Mouse (Mus musculus): Measurements from ENCODE around the gene Tsc1. TPM values are rescaled to one million over a fixed set of nuclear protein-coding genes. Genes with fewer than 3 reads are reported as not detected.

The Tsc1 gene
- polyA plus RNA-seq, 1 experiment: 6.9 TPM

DNA sequence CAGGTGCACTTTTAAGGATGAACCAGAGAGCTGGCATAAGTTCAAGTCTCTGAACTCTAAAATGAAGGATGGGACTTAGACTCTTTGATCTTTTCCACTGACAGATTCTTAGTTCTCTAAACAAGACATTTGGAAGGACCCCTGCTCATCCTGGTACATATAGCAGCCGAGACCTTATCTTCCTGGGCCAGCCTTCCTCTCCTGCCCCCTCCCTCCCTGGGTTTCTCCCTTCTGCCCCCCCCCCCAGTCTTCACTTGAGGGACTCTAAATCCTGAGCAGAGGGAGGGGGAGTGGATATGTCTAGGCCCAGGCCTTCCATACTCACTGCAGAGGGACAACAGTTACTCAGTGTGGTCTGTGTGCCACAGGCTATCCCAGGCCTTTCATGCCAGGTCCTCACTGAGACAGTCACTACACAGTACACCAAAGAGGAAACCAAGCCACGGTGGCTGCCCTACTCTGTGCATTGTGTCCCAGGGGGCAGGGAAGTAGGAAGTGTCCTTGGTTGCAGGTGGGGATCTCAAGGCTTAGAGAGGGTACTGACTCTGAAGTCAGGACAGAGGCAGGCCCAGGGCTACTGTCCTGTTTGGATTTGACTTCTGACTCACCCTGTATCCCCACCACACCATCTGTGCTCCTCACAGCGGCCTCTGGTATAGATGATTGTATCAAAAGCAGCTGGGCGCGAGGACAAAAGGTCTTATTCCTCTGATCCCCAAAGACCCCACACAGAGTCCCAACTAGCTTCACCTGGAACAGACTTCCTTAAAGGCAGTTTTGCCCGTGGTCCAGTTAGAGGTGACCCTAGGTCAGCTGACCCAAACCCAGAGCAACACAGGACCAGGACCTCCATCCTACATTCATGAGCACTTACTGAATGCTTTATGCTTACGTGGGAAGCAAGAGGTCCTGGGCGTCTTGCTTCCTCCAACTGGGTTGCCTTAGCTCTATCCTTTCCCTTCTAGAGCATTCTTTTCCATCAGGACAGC is 23.2 kb upstream of the Tsc1 start:
- H3K27me3 ChIP-seq (ENCODE audit: control insufficient read depth, insufficient read depth, insufficient read length): peaks cover 44% of the 10 kb centered on the region
- H3K79me3 ChIP-seq (ENCODE audit: low read depth): no peaks in the 10 kb centered on the region
- H3K4me3 ChIP-seq (ENCODE audit: insufficient read depth, poor library complexity, severe bottlenecking): no peak overlapping the region
- no peaks in the 10 kb centered on the region for H3K36me3 ChIP-seq (ENCODE audit: control insufficient read depth, insufficient read depth)
- TF ChIP-seq CEBPB (IDR thresholded peaks at IDR 0.05; ENCODE audit: low read depth) (no peak), MAX (IDR thresholded peaks at IDR 0.05) (no peak), USF1 (IDR thresholded peaks at IDR 0.05; ENCODE audit: low read depth) (no peak), CTCF (IDR thresholded peaks at IDR 0.05; ENCODE audit: control insufficient read depth, insufficient read depth, insufficient read length) (no peak), MYOG (IDR thresholded peaks at IDR 0.05; ENCODE audit: control insufficient read depth, extremely low read depth, insufficient read length) (no peak), MYOD1 (IDR thresholded peaks at IDR 0.05; ENCODE audit: control insufficient read depth, insufficient read length, low read depth) (no peak), FOSL1 (IDR thresholded peaks at IDR 0.05; ENCODE audit: insufficient read depth, low read length, poor library complexity, severe bottlenecking) (no peak)
- no peak overlapping the region for H3ac ChIP-seq (ENCODE audit: control insufficient read depth, insufficient read length, low read depth)
- H3K79me2 ChIP-seq (ENCODE audit: control insufficient read depth, insufficient read depth): no peaks in the 10 kb centered on the region

DNA sequence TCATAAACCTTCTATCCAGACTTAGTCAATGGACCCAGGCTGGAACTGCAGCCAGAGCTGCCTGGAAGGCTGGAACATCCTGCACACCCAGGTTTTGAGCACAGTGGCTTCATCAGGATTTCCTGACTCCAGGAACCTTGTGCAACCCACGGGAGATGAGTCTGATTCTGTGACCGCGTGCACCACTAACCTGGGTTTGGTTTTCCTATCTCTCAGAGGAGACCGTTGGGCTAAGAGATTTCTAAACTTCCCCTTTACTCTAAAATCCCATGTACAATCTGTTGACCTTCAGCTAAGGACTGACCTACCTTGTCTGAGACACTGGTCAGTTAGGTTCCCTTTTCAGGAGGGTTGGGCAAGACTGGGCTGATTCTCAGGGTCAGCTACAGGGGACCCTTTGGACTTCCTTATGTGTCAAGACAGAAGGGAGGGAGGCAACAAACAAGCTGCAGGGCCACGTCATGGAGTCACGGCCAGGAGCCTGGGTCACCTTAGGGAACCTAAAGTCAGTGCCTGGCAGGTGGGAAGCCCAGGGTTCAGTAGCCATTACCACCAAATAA is 22.2 kb upstream of the Tsc1 start:
- TF ChIP-seq CTCF (IDR thresholded peaks at IDR 0.05; ENCODE audit: control insufficient read depth, insufficient read depth, insufficient read length): no peak
- no peak for TF ChIP-seq MYOG (IDR thresholded peaks at IDR 0.05; ENCODE audit: control insufficient read depth, extremely low read depth, insufficient read length)
- TF ChIP-seq MYOD1 (IDR thresholded peaks at IDR 0.05; ENCODE audit: control insufficient read depth, insufficient read length, low read depth): no peak
- no peak for TF ChIP-seq USF1 (IDR thresholded peaks at IDR 0.05; ENCODE audit: low read depth)
- no peak for TF ChIP-seq FOSL1 (IDR thresholded peaks at IDR 0.05; ENCODE audit: insufficient read depth, low read length, poor library complexity, severe bottlenecking)
- no peak for TF ChIP-seq MAX (IDR thresholded peaks at IDR 0.05)
- no peak for TF ChIP-seq CEBPB (IDR thresholded peaks at IDR 0.05; ENCODE audit: low read depth)
- peaks cover 44% of the 10 kb centered on the region for H3K27me3 ChIP-seq (ENCODE audit: control insufficient read depth, insufficient read depth, insufficient read length)
- H3K79me3 ChIP-seq (ENCODE audit: low read depth): no peaks in the 10 kb centered on the region
- H3K79me2 ChIP-seq (ENCODE audit: control insufficient read depth, insufficient read depth): no peaks in the 10 kb centered on the region
- H3K4me3 ChIP-seq (ENCODE audit: insufficient read depth, poor library complexity, severe bottlenecking): no peak overlapping the region
- no peaks in the 10 kb centered on the region for H3K36me3 ChIP-seq (ENCODE audit: control insufficient read depth, insufficient read depth)
- no peak overlapping the region for H3ac ChIP-seq (ENCODE audit: control insufficient read depth, insufficient read length, low read depth)

DNA sequence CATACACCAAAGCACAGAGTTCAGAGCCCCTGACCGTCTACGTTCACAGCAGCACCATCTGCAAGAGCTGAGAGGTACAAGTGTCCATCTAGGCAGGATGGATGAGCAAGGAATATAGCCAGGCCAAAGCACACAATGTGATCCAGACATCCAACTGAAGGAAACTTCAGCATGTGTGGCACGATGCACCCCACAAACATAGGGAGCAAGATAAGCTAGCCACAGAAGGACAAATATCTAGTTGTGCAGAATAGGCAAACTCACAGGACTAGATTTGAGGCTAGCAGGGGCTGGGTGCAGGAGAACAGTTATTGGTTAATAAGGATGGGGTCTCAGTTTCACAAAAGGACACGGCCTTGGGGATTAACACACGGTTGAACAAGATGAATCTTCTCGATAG is 21.7 kb upstream of the Tsc1 start:
- Histone ChIP-seq H3K4me3 (ENCODE audit: insufficient read depth, poor library complexity, severe bottlenecking) (no peak overlapping the region), H3ac (ENCODE audit: control insufficient read depth, insufficient read length, low read depth) (no peak overlapping the region), H3K79me3 (ENCODE audit: low read depth) (no peaks in the 10 kb centered on the region), H3K27me3 (ENCODE audit: control insufficient read depth, insufficient read depth, insufficient read length) (peaks cover 43% of the 10 kb centered on the region), H3K79me2 (ENCODE audit: control insufficient read depth, insufficient read depth) (no peaks in the 10 kb centered on the region), H3K36me3 (ENCODE audit: control insufficient read depth, insufficient read depth) (no peaks in the 10 kb centered on the region)
- no peak for TF ChIP-seq MAX (IDR thresholded peaks at IDR 0.05)
- TF ChIP-seq FOSL1 (IDR thresholded peaks at IDR 0.05; ENCODE audit: insufficient read depth, low read length, poor library complexity, severe bottlenecking): no peak
- TF ChIP-seq CEBPB (IDR thresholded peaks at IDR 0.05; ENCODE audit: low read depth): no peak
- TF ChIP-seq MYOD1 (IDR thresholded peaks at IDR 0.05; ENCODE audit: control insufficient read depth, insufficient read length, low read depth): no peak
- no peak for TF ChIP-seq USF1 (IDR thresholded peaks at IDR 0.05; ENCODE audit: low read depth)
- no peak for TF ChIP-seq MYOG (IDR thresholded peaks at IDR 0.05; ENCODE audit: control insufficient read depth, extremely low read depth, insufficient read length)
- TF ChIP-seq CTCF (IDR thresholded peaks at IDR 0.05; ENCODE audit: control insufficient read depth, insufficient read depth, insufficient read length): no peak

DNA sequence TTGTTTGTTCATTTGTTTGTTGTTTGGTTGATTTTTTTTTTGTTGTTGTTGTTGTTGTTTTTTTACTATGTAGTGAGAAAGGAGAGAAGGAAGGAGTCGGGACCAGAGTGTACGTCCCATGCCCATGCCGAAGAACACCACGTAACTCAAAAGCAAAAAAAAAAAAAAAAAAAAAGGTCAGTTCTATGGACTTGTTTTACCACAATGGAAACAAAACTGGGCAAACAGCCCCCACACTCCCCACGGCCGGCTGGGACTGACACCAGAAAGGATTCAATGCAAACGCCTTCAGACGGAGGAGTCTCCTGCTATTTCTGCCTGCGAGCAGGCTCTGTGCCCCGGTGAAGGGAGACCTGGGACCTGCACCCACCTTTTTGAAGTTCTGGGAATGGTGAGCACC is 20.5 kb upstream of the Tsc1 start:
- Histone ChIP-seq H3K79me2 (ENCODE audit: control insufficient read depth, insufficient read depth) (no peaks in the 10 kb centered on the region), H3K27me3 (ENCODE audit: control insufficient read depth, insufficient read depth, insufficient read length) (peaks cover 33% of the 10 kb centered on the region), H3K79me3 (ENCODE audit: low read depth) (no peaks in the 10 kb centered on the region), H3ac (ENCODE audit: control insufficient read depth, insufficient read length, low read depth) (no peak overlapping the region), H3K4me3 (ENCODE audit: insufficient read depth, poor library complexity, severe bottlenecking) (no peak overlapping the region), H3K36me3 (ENCODE audit: control insufficient read depth, insufficient read depth) (no peaks in the 10 kb centered on the region)
- TF ChIP-seq CTCF (IDR thresholded peaks at IDR 0.05; ENCODE audit: control insufficient read depth, insufficient read depth, insufficient read length) (no peak), MYOD1 (IDR thresholded peaks at IDR 0.05; ENCODE audit: control insufficient read depth, insufficient read length, low read depth) (no peak)

DNA sequence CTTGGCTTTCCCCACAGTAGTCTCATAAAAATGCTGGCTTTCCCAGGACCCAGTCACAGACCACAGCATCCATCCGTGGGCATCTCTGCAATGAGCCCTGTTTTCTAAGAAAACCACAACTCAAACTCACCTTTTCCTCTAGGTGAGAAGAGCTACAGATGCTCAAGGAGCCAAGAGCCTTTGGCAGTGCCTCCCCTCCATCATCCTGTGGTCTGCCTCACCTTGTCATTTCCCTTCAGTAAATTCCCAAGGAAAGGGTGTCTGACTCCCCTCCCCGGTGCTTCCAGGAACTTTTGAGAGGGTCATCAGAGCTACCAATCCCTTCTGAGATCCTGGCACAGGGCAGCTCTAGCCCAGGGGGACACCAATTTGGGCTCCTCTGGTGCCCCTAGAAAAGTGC is 19.9 kb upstream of the Tsc1 start:
- Histone ChIP-seq H3K4me3 (ENCODE audit: insufficient read depth, poor library complexity, severe bottlenecking) (no peak overlapping the region), H3K79me2 (ENCODE audit: control insufficient read depth, insufficient read depth) (no peaks in the 10 kb centered on the region), H3K27me3 (ENCODE audit: control insufficient read depth, insufficient read depth, insufficient read length) (peaks cover 33% of the 10 kb centered on the region), H3ac (ENCODE audit: control insufficient read depth, insufficient read length, low read depth) (no peak overlapping the region), H3K79me3 (ENCODE audit: low read depth) (no peaks in the 10 kb centered on the region), H3K36me3 (ENCODE audit: control insufficient read depth, insufficient read depth) (no peaks in the 10 kb centered on the region)
- TF ChIP-seq MYOD1 (IDR thresholded peaks at IDR 0.05; ENCODE audit: control insufficient read depth, insufficient read length, low read depth) (no peak), CEBPB (IDR thresholded peaks at IDR 0.05; ENCODE audit: low read depth) (no peak), USF1 (IDR thresholded peaks at IDR 0.05; ENCODE audit: low read depth) (no peak), FOSL1 (IDR thresholded peaks at IDR 0.05; ENCODE audit: insufficient read depth, low read length, poor library complexity, severe bottlenecking) (no peak), CTCF (IDR thresholded peaks at IDR 0.05; ENCODE audit: control insufficient read depth, insufficient read depth, insufficient read length) (no peak), MYOG (IDR thresholded peaks at IDR 0.05; ENCODE audit: control insufficient read depth, extremely low read depth, insufficient read length) (no peak), MAX (IDR thresholded peaks at IDR 0.05) (no peak)
